Mouse (Mus musculus) G1E (cell line): ENCODE results near the gene Lrrc27. TPM values are rescaled to one million over a fixed set of nuclear protein-coding genes. Genes with fewer than 3 reads are reported as not detected.

Experiments
- ATAC-seq: 2 replicates; pipeline ENCODE4 v1.8.0; 2016; ENCODE audit warnings: mild to moderate bottlenecking; ENCODE audit not compliant: insufficient number of reproducible peaks, poor library complexity, low FRiP score, severe bottlenecking; ENCODE audit errors: extremely low read depth
- DNase-seq: peaks from one replicate; pipeline ENCODE4 v3.0.0; 2012; ENCODE audit warnings: low spot score
- H3K27me3 ChIP-seq: 2 replicates; pipeline ENCODE4 v1.6.1; 2012; ENCODE audit warnings: mild to moderate bottlenecking, low read length, inconsistent platforms; ENCODE audit not compliant: insufficient read depth
- H3K36me3 ChIP-seq: replicated peaks from 2 replicates; pipeline ENCODE3; 2012; ENCODE audit warnings: mild to moderate bottlenecking, inconsistent platforms
- H3K4me1 ChIP-seq: 2 replicates; pipeline ENCODE4 v1.6.1; 2012; ENCODE audit warnings: low read depth, low read length, inconsistent platforms, mixed read lengths; ENCODE audit not compliant: insufficient read depth
- H3K4me3 ChIP-seq: 2 replicates; pipeline ENCODE4 v1.5.1; 2012; ENCODE audit warnings: low read depth, mild to moderate bottlenecking, inconsistent platforms, low read length, moderate library complexity, mixed read lengths
- H3K9me3 ChIP-seq: replicated peaks from 2 replicates; pipeline ENCODE4 v1.6.1; 2012; ENCODE audit warnings: inconsistent platforms
- CTCF ChIP-seq: IDR thresholded peaks from 2 replicates; pipeline ENCODE4 v1.5.1; 2012; ENCODE audit warnings: low read depth, low read length, inconsistent platforms, mixed read lengths
- GATA1 ChIP-seq: IDR thresholded peaks from 2 replicates; pipeline ENCODE4 v1.6.1; 2012; ENCODE audit warnings: borderline replicate concordance, low read length, inconsistent platforms, mixed read lengths
- GATA2 ChIP-seq: IDR thresholded peaks from 2 replicates; pipeline ENCODE4 v1.6.1; 2012; ENCODE audit warnings: low read depth, low read length, inconsistent platforms, borderline replicate concordance
- POLR2AphosphoS5 ChIP-seq: IDR thresholded peaks from 2 replicates; pipeline ENCODE4 v1.6.1; 2012; ENCODE audit warnings: low read depth, low read length, inconsistent platforms; ENCODE audit not compliant: insufficient replicate concordance
- TAL1 ChIP-seq: conservative IDR thresholded peaks from 2 replicates; pipeline ENCODE4 v1.6.1; 2012; ENCODE audit warnings: low read depth, low read length, inconsistent platforms, mixed read lengths
- polyA plus RNA-seq: library from polyadenylated mRNA; stranded (reverse); fragments of >175 nt; gene quantifications from 2 replicates; pipeline ENCODE4 v1.2.3, GENCODE M21; 2012
- total RNA-seq, 2 experiments: library from RNA; stranded (forward) in 1 of 2; stranded (reverse) in 1 of 2; fragments of 200-1000 nt in 1 of 2; fragments of >200 nt in 1 of 2; fragmentation: Nextera tagmentation in 1 of 2; gene quantifications; 2 replicates each; pipeline ENCODE4 v1.2.3; 2014 to 2017

Gene Lrrc27
- total and polyA plus RNA-seq, 3 experiments, result 1.0 TPM; not detected in 2

GRCm38 (mm10) chr7:139265634-139266033, 52.8 kb downstream of the Lrrc27 start:
- ATAC-seq, result no peak
- Histone ChIP-seq H3K4me3 (no peak overlapping the region), H3K9me3 (peaks cover 59% of the 10 kb centered on the region), H3K4me1 (no peaks in the 10 kb centered on the region), H3K27me3 (no peaks in the 10 kb centered on the region), H3K36me3 (no peaks in the 10 kb centered on the region)
- TF ChIP-seq TAL1, result no peak
- TF ChIP-seq GATA2, result no peak
- no peak for TF ChIP-seq POLR2AphosphoS5
- no peak for TF ChIP-seq CTCF
- TF ChIP-seq GATA1, result no peak
- no peak for DNase-seq

GRCm38 (mm10) chr7:139266431-139266830, 53.6 kb downstream of the Lrrc27 start:
- Histone ChIP-seq H3K27me3 (no peaks in the 10 kb centered on the region), H3K4me1 (no peaks in the 10 kb centered on the region), H3K4me3 (no peak overlapping the region), H3K9me3 (peaks cover 61% of the 10 kb centered on the region), H3K36me3 (no peaks in the 10 kb centered on the region)
- TF ChIP-seq GATA1 (no peak), POLR2AphosphoS5 (no peak), GATA2 (no peak), CTCF (no peak), TAL1 (no peak)
- no peak for ATAC-seq
- DNase-seq, result no peak

DNA sequence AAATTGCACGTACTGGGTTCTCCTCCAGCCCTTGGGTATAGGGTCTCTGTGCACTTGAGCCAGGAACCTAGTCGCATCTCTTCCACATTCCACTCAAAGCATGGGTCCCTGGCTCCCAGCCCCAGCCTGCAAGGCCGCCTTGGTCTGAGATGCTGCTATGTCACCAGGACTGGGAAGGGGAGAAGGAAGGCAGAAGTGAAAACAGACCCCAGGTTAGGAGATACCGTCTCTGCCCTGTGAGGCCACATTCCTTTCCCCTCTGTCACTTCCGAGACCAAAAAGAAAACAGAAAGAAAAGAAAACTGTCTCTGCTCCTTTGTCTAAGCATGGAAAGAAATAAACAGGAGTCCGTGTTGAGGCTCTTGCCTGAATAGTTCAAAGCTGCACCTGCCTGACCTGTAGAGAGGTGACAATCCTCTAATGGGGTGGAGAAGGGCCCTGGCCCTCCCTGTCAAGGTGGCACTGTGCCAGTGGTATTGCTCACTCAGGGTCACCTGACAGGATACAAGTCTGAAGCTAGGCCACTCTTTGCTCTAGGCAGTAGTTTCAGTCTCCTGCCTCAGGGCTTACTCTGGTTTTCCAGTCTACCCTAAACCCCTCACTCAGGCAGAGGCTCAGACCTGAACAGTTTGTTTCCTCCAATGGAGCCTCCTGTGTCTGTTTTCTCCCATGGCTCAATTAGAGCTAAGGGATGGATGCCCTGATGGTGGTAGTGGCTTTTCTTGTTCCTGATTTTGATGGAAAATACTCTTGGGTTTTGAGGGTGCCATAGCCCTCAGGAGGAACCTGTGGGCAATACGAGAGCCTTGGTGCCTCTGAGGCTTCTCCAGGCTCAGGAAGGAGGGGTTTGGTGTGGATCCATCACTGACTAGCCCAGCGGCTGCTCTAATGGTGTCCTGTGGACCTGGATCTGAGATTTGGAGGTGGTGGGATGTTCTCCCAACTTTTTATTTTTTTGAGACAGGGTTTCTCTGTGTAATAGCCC, 54.4 kb downstream of the Lrrc27 start:
- Histone ChIP-seq H3K9me3 (peaks cover 66% of the 10 kb centered on the region), H3K4me3 (no peak overlapping the region), H3K36me3 (no peaks in the 10 kb centered on the region), H3K4me1 (no peaks in the 10 kb centered on the region), H3K27me3 (no peaks in the 10 kb centered on the region)
- ATAC-seq (no peak), DNase-seq (no peak)
- TF ChIP-seq GATA1 (no peak), CTCF (no peak), GATA2 (no peak), POLR2AphosphoS5 (no peak), TAL1 (no peak)

- Histone ChIP-seq H3K4me1 (no peaks in the 10 kb centered on the region), H3K27me3 (no peaks in the 10 kb centered on the region), H3K36me3 (no peaks in the 10 kb centered on the region), H3K4me3 (no peak overlapping the region), H3K9me3 (peaks cover 72% of the 10 kb centered on the region)
- DNase-seq (no peak), ATAC-seq (no peak)
- TF ChIP-seq GATA1 (no peak), CTCF (no peak), TAL1 (no peak), GATA2 (no peak), POLR2AphosphoS5 (no peak)
Observed at GRCm38 (mm10) chr7:139270738-139271137, 58.0 kb downstream of the Lrrc27 start.

GRCm38 (mm10) chr7:139271871-139272270, 59.1 kb downstream of the Lrrc27 start:
- no peaks in the 10 kb centered on the region for H3K4me1 ChIP-seq
- H3K9me3 ChIP-seq, result peaks cover 65% of the 10 kb centered on the region
- H3K27me3 ChIP-seq, result 0 out of 2 replicates have a peak, but pooled peaks cover 2% of the 10 kb centered on the region
- DNase-seq (no peak), ATAC-seq (no peak)
- no peak overlapping the region for H3K4me3 ChIP-seq
- no peak for TF ChIP-seq CTCF
- TF ChIP-seq GATA1, result no peak
- TF ChIP-seq POLR2AphosphoS5, result no peak
- TF ChIP-seq GATA2, result no peak
- TF ChIP-seq TAL1, result no peak
- no peaks in the 10 kb centered on the region for H3K36me3 ChIP-seq

- H3K27me3 ChIP-seq, result 0 out of 2 replicates have a peak, but pooled peaks cover 2% of the 10 kb centered on the region
- DNase-seq, result no peak
- no peaks in the 10 kb centered on the region for H3K4me1 ChIP-seq
- H3K9me3 ChIP-seq, result peaks cover 63% of the 10 kb centered on the region
- ATAC-seq, result no peak
- TF ChIP-seq GATA1 (no peak), POLR2AphosphoS5 (no peak), GATA2 (no peak), CTCF (no peak), TAL1 (no peak)
- no peaks in the 10 kb centered on the region for H3K36me3 ChIP-seq
- no peak overlapping the region for H3K4me3 ChIP-seq
Observed at GRCm38 (mm10) chr7:139272639-139273396, 60.0 kb downstream of the Lrrc27 start.
